Mouse (Mus musculus) cerebellum, postnatal 14 days (tissue): ENCODE results near the gene Nckap5l.
A peak's percentile ranks its signal among the peaks of the same experiment; 100 is the strongest.
"Not testable (repeated sequence)": the region's sequence is repeated elsewhere in the genome, so short reads cannot be mapped to it uniquely, and the experiment has no call there.

ENCODE experiments used
- DNase-seq, 2 experiments: peaks; one replicate each; pipeline ENCODE4 v3.0.0; 2021; ENCODE audit warnings: mixed read lengths in 2 of 2

Nckap5l gene

DNA sequence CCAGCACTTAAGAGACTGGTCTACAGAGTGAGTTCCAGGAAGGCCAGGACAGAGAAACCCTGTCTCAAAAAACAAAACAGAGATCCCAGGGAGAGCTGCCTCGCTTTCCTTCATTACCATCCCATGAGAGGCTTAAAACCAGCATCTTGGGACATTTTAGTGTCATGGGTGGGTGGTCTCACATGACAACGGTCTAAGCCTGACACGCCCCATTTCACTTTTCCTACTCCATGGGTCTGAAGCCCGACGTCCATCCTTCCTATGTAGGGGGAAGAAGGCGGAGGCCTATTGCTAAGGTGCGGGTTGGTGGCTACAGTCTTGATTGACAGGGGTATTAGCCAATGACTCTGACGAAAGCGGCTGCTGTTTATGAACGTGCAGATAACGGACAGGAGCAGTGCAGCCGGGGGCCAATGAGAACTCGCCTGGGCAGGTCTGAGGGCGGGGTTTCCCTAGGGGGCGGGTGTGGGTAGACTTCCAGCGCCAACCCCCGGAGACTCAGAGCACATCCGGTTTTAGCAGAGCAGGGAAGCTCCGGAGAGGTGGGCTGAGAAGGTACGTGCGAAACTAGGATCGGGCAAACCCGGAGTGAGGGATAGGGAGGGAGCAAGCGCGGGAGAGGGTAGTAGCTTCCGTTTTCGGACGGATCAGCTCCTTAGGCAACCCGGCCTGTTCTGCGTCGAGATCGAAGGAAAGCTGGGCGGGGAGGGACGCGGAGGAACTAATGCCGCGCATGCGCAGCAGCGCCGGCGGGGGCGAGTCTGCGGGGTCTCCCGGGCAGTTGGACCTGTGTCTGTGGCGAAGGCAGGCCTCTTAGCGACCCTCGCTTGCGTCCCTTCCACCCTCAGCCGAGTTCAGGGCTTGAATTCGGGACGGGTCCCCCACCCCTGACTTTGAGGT lies 64.8 kb downstream of the Nckap5l start, which contains the start of gene Tmbim6:
TSS of gene Tmbim6 (plus strand) at position 397 of the 900 bp plus-strand sequence.
- peak; percentile 99 for DNase-seq

DNA sequence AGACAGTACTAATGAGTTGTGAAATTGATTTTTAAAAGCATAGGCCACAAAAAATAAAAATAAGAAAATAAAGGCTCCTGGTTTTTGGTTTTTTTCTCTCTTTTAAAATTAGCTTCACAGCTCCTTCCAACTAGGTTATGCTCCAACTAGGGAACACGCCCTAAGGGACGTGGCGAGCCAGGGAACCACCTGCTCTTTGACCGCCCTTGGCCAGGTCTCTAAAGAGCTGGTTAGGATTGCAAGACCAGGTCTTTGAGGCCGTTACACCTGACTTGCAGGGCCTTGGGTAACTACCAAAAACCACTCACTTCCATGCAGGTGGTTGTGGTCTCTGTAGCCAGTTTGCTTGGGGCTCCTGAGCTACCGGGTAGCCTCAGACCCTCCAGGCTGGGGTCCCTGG lies 65.6 kb downstream of the Nckap5l start:
- DNase-seq, result no peak

DNA sequence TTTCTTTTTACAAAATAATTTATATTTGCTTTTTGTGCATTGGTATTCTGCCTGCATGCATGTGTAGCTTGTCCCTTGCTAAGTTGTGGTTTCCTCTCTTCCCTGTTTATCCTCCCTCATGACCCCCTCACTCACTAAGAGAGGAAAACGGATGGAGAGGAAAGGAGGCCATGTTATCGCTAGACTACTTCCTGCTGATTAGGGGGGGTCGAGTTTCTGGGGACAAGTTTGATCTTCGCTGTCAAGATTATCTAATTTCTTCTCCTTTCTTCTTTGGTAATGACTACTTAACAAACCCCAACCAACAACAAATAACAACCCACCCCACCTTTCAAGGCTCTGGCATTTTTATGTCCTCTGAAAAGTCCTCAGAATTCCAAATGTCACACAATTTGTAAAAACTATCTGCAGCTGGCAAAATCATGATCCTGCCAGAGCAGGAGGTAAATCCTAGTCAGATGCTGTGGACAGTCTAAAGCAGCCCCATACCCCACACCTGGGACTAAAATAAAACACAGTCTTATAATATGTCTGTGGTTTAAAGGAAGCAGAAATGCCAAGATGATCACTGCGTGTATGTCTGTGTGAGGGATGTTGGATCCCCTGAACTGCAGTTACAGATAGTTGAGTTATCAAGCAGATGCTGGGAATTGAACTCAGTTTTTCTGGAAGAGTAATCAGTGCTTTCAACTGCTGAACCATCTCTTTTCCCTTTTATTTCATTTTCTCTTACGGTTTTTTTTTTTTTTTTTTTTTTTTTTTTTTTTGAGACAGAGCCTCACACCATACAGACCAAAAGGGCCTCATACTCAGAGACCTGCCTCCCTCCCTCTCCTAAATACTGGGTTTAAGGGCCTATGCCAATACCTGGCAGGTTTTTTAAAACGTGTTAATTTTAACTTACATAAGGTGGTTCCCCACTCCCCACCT lies 66.8 kb downstream of the Nckap5l start:
- DNase-seq, result no peak

DNA sequence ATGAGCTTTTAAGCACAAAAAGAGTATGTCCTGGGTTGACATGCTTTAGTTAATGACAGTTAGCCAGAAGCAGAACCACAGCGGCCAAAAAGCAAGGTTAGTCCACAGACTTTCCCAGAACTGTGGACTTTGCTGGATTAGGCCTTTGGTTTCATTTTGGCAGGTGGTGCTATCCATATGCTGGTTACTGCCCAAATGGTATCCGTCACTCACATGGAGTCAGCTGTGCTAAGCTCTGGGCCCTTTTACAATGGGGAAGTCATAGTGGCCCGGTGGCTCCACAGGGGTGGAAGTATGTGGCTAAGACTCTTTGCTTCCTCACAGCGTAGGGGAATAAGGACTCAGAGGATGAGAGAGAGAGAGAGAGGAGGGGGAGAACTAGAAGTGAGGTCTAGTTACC lies 69.6 kb downstream of the Nckap5l start:
- DNase-seq, result no peak

DNA sequence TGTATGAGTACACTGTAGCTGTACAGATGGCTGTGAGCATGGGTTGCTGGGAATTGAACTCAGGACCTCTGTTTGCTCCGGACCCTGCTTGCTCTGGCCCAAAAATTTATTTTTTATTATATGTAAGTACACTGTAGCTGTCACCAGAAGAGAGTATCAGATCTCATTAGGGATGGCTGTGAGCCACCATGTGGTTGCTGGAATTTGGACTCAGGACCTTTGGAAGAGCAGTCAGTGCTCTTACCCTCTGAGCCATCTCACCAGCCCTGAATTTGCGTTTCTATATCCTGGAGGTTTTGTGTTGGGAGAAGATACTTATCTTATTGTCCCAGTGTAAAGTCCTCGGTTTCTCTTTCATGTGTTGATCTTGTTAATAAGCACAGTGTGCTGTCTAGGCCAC lies 70.8 kb downstream of the Nckap5l start:
- no peak for DNase-seq

DNA sequence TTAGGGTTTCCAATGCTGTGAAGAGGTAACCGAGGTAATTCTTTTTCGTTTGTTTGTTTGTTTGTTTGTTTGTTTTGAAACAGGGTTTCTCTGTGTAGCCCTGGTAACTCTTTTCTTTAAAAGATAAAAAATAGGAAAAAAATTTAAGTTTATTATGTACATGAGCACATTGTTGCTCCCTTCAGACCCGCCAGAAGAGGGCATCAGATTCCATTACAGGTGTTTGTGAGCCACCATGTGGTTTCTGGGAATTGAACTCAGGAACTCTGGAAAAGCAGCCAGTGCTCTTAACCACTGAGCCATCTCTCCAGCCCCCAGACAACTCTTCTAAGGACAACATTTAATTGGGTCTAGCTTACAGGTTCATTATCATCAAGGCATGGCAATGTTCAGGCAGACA lies 71.4 kb downstream of the Nckap5l start:
- not testable (repeated sequence) for DNase-seq

DNA sequence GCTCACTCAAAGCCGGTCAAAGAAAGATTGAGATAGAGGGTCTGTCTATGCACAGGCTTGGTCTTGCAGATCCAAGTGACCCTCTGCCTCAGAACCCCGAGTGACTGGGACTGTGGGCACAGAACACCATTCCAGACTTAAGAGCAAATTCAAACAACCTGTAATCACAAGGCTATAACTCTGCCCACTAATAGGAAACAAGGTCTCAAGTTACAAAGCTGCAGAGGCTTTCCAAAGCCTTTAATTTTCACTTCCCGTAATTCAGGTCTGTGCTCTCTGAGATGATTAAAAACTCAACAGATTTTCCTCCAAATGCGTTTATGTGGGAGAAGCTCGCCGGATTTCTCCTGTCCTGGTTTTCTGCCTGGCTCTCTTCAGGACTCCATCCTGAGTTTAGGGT lies 73.5 kb downstream of the Nckap5l start:
- no peak for DNase-seq

DNA sequence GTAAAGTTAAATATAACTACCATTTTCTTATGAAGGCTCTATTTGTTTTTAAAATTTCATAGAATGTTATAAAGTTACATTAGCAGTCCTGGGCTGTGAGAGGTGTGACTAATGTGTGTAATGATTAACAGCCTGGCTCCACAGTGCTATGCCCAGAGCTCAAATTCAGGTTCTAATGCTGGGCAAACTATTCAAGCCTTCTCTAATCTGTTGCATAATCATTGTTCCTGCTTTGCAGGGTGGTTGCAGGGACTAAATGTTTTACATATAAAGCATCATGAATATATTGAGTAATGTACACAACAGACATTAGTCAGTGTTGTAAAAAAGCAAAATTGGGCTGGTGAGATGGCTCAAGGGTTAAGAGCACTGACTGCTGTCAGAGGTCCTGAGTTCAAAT lies 74.7 kb downstream of the Nckap5l start:
- no peak for DNase-seq

DNA sequence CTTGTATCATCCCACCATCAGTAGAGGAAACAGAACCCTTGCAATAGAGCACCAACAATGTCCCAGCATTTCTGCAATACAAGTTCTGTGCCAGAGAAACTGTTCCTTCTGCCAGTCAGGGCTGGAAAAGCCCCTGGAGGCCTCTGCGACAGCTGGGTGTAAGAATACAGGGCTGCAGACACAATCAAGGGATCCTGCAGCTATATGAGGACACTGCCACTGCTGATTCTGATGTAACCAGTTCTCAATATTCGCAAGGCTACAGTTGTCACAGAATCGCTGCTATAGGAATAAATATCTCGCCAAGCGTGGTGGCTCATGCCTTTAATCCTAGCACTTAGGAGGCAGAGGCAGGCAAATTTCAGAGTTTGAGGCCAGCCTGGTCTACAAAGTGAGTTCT lies 81.3 kb downstream of the Nckap5l start:
- no peak for DNase-seq

DNA sequence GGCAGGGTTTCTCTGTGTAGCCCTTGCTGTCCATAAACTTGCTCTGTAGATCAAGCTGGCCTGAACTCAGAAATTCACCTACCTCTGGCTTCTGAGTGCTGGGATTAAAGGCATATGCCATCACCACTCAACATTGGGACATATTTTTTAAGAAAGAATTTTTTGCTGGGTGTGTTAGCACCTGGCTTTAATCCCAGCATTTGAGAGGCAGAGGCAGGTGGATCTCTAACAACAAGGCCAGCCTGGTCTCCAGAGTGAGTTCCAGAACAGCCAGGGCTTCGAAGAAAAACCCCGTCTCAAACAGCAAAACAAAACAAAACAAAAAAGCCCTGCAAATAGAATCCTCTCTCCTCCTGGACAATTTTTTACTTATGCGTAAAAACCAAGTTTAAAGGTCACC lies 82.0 kb downstream of the Nckap5l start:
- DNase-seq, result no peak

DNA sequence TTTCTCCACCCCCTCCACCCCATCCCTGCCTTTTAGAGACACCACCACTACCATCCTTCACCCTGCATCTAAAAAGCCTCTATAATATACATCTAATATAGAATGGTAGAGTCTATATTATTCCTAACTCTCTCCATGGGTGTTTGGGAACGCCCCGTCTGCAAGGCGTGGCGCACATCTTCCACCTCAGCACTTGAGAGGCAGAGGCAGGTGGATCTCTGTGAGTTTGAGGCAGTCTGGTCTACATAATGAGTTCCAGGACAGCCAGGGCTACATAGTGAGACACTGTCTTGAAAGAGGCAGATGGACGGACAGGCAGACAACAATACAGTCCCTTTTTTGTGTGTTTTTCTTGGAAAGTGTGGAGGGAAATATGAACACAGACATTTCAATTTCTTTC lies 82.5 kb downstream of the Nckap5l start:
- DNase-seq, result no peak

DNA sequence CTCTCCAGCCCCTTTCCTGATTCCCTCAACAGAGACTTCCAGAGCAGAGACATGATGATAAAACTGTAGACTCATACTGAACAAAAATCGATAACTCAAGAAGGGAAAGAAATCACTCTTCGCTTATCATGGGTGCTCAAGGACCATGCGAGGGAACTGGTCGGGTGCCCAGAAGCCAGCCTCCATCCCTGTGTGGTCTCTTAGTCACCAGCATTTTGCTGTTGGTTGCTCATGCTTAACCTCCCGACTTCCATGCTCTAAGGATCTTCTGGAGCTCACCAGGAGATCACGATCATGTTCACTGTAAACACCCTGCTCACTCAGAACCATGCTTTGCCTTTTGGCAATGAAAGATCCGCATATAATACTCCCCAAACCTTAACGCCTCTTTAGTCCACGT lies 84.8 kb downstream of the Nckap5l start:
- no peak for DNase-seq
